ENCODE assay signal across 9 mouse cellular contexts in the genomic region with DNA sequence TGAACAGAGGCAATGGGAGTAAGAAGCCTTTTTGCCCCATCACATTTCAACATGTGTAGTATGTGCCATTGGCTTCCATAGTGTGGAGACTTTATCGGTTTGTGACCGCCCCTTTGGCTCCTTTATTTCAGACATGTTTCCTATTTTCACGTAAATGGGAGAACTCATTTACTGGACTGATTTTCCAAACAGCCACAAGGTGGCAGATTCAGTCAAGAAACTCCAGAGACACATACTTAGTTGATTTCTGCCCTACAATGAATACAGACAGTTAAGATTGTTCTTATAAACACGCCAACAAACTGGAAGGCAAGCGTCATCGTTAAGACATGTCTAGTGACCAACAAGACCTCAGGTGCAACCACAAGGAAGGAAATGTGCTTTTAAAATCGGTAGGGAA. TPM values are rescaled to one million over a fixed set of nuclear protein-coding genes. Genes with fewer than 3 reads are reported as not detected.
DNase-seq lines count a peak whose midpoint lies in the region; ATAC-seq and TF ChIP-seq lines count a peak whose summit lies in the region.
"Had no signal": no experiment of that assay in that cellular context is flagged by ENCODE, and none has a peak within 500 bp of the region (broad histone marks: within the 10 kb centered on the region; RNA-seq: fewer than 3 reads in every experiment).

No protein-coding gene starts in this region.

- H3K36me3 ChIP-seq in lung, postnatal 0 days (ENCODE audit: insufficient read depth, low read length): no peaks in the 10 kb centered on the region
- H3K36me3 ChIP-seq: stomach, embryonic 15.5 days had no signal

- 31% methylated on average over 7 of the region's 7 CpGs for WGBS in lung, postnatal 0 days

- no peak overlapping the region for H3K27ac ChIP-seq in lung, postnatal 0 days (ENCODE audit: low read length)
- H3K27ac ChIP-seq: stomach, embryonic 15.5 days had no signal

- H3K9me3 ChIP-seq in lung, postnatal 0 days (ENCODE audit: low read length): no peaks in the 10 kb centered on the region
- H3K9me3 ChIP-seq: stomach, embryonic 15.5 days had no signal

- peak; percentile 81 for TF ChIP-seq CTCF in lung, postnatal 0 days (IDR thresholded peaks at IDR 0.05)

- H3K4me3 ChIP-seq in lung, postnatal 0 days (ENCODE audit: low read depth, low read length): no peak overlapping the region
- H3K4me3 ChIP-seq: stomach, embryonic 15.5 days had no signal

- H3K27me3 ChIP-seq in lung, postnatal 0 days (replicated peaks; ENCODE audit: insufficient read depth, low read length): no peaks in the 10 kb centered on the region
- H3K27me3 ChIP-seq: stomach, embryonic 15.5 days had no signal

- no peak overlapping the region for H3K9ac ChIP-seq in lung, postnatal 0 days (replicated peaks; ENCODE audit: low read depth)
- H3K9ac ChIP-seq: stomach, embryonic 15.5 days had no signal

- DNase-seq in adrenal gland, adult 2 months: peak; percentile 17
- DNase-seq in adrenal gland, postnatal 4 days (ENCODE audit: low spot score in 2 of 2): no peak
- peak; percentile 39 for DNase-seq in layer of hippocampus, adult 11-12 months (ENCODE audit: low spot score)
- no peak for DNase-seq in layer of hippocampus, postnatal 10 days (ENCODE audit: low spot score in 2 of 2)
- peak; percentile 75 for DNase-seq in ZHBTc4 (ENCODE audit: low read depth, low spot score)
- DNase-seq in lung, postnatal 0 days (ENCODE audit: low spot score): peak; percentile 72
- DNase-seq in testis, postnatal 10 days (ENCODE audit: low spot score): no peak
- DNase-seq in T-cell, adult 2 months (ENCODE audit: low spot score): no peak

- no peak overlapping the region for H3K4me2 ChIP-seq in lung, postnatal 0 days (replicated peaks; ENCODE audit: low read depth, low read length)
- H3K4me2 ChIP-seq: stomach, embryonic 15.5 days had no signal

- no peaks in the 10 kb centered on the region for H3K4me1 ChIP-seq in lung, postnatal 0 days (ENCODE audit: insufficient read depth, low read depth, low read length)
- H3K4me1 ChIP-seq: stomach, embryonic 15.5 days had no signal

- TF ChIP-seq EP300 in lung, postnatal 0 days (IDR thresholded peaks at IDR 0.05): no peak

- ATAC-seq in lung, postnatal 0 days: 0 out of 2 replicates have a peak, but pooled peaks have one; percentile 40

RNA-seq across cellular contexts. Expression of a gene that starts 15.0 kb away (rescaled TPM):
- 1 to 10 TPM; 6.6 to 8.1 TPM for total RNA-seq in adrenal gland, adult 2 months (2021)
- polyA plus RNA-seq in adrenal gland, adult 2 months (2012; rRNA removed): 2.4 and 4.2 TPM in 2 replicates
- 10 to 100 TPM; 44.9 to 61.0 TPM for total RNA-seq in adrenal gland, postnatal 4 days (2021)
- total RNA-seq in layer of hippocampus, postnatal 10 days (2021): 1,000 to 10,000 TPM; 1,220 to 1,337 TPM
- polyA plus RNA-seq in lung, postnatal 0 days (2015; fragmentation: Nextera tagmentation; extraction: Ambion mirVana): 7.1 and 8.7 TPM in 2 replicates

Comparison
In these comparisons a context has a peak if more than half of its experiments do, and no peak if none do; other contexts are left out.
1. DNase-seq: peak in adrenal gland, adult 2 months (single experiment), layer of hippocampus, adult 11-12 months (single experiment), ZHBTc4 (single experiment) and lung, postnatal 0 days (single experiment); none in adrenal gland, postnatal 4 days (0 of 2), layer of hippocampus, postnatal 10 days (0 of 2), testis, postnatal 10 days (single experiment) and T-cell, adult 2 months (single experiment).
2. RNA of a gene that starts 15.0 kb away (total RNA-seq): 1,220 to 1,337 TPM in layer of hippocampus, postnatal 10 days; 44.9 to 61.0 TPM in adrenal gland, postnatal 4 days and 6.6 to 8.1 TPM in adrenal gland, adult 2 months; every median in the first group is over 10 times any median in the second.